Mouse (Mus musculus): Measurements from ENCODE around the gene Vmn2r8. TPM values are rescaled to one million over a fixed set of nuclear protein-coding genes. Genes with fewer than 3 reads are reported as not detected.
"Not testable (repeated sequence)": the region's sequence is repeated elsewhere in the genome, so short reads cannot be mapped to it uniquely, and the experiment has no call there.

Gene Vmn2r8
- total RNA-seq (2017) = 0.12 TPM in 2 replicates

DNA sequence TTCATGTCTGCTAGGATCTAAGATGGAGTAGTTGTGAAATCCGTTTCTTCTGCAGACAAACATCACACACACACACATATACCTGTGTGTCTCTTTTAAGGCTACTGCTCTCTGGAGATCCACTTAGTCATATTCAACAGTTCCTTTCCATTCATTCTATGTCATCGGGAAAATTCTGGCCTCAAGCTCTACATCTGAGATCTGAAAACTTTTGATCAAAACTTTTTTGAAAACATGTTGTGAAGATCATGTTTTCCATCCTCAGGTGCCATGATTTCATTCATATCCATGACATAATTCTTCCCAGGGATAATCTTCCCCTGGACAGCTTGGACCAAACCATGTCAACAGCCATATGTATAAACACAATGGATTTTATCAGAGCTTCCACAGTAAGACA lies at the start of gene Vmn2r8:
Gene Vmn2r8, minus strand, starts transcription at position 101 of the 400 bp plus-strand sequence.
- not testable (repeated sequence) for ATAC-seq (ENCODE audit: extremely low read depth, insufficient number of reproducible peaks, low FRiP score, poor library complexity, severe bottlenecking)

DNA sequence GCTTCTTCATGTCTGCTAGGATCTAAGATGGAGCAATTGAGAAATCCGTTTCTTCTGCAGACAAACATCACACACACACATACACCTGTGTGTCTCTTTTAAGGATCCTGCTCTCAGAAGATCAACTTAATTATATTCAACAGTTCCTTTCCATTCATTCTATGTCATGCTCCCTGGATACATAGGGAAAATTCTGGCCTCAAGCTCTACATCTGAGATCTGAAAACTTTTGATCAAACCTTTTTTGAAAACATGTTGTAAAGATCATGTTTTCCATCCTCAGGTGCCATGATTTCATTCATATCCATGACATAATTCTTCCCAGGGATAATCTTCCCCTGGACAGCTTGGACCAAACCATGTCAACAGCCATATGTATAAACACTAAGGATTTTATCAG lies 43.9 kb upstream of the Vmn2r8 start, which contains the start of gene Vmn2r9:
Gene Vmn2r9, minus strand, starts transcription at position 101 of the 400 bp plus-strand sequence.
- ATAC-seq (ENCODE audit: extremely low read depth, insufficient number of reproducible peaks, low FRiP score, poor library complexity, severe bottlenecking) = not testable (repeated sequence)

DNA sequence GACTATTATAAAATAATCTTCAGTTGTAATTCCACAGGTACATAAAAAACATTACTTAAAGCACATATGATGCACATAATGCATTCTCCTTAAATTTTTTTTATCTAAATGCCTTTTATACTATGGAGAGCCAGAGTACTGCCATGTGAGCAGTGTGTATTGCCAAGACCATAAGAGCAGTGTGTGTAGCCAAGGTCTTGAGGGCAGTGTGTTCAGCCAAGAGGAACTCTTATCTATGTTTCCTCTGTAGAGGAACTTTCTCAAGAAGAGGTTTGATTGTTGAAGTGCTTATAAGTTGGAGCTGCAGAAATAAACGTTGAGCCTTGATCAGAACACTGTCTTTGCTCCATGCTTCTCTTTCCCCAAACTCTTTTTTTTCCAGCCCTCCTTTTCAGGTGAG lies 40.8 kb upstream of the Vmn2r8 start:
- ATAC-seq (ENCODE audit: extremely low read depth, insufficient number of reproducible peaks, low FRiP score, poor library complexity, severe bottlenecking) = no peak

DNA sequence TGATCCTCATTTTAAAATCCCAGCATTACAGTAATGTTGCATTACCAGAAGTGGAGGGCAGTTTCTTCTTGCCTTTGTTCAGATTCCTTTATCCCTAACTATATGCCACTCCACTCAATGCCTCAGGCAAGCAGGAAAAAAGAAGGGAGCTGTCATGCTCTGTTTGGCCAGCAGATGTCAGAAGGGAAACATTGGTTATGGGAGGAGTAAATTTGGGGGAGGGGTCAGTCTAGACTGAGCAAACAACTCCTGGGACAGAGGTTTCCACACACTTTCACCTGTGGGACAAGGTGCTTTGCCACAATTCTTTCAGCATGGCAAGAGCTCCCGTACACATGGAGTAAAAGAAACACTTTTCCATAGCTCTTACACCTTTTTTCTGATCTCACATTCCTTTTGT lies 27.5 kb upstream of the Vmn2r8 start:
- ATAC-seq (ENCODE audit: extremely low read depth, insufficient number of reproducible peaks, low FRiP score, poor library complexity, severe bottlenecking) = no peak

DNA sequence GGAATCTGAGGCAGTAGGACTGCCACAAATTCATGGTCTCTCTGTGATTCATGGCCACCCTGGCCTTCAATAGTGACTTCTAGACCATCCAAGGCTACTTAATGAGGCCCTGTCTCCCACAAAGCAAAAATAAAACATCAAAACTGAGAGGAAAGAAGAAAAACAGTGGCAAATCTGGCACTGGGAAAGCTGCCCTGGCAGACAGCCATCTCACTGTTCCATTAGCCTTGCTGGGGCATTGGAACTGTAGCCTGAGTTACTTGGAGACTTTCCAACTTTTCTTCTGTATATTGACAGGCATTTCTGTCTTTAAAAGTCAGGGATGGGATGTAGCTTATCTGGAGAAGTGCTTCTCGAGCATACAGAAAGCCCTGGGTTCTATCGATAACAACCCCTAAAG lies 14.6 kb upstream of the Vmn2r8 start:
- ATAC-seq (ENCODE audit: extremely low read depth, insufficient number of reproducible peaks, low FRiP score, poor library complexity, severe bottlenecking) = no peak

DNA sequence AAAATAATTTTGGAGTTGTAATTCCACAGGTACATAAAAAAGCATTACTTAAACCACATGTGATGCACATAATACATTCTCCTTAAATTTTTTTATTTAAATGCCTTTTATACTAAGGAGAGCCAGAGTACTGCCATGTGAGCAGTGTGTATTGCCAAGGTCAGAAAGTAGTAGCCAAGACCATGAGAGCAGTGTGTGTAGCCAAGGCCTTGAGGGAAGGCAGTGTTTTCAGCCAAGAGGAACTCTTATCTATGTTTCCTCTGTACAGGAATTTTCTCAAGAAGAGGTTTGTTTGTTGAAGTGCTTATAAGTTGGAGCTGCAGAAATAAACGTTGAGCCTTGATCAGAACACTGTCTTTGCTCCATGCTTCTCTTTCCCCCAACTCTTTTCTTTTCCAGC lies 5.0 kb downstream of the Vmn2r8 start:
- ATAC-seq (ENCODE audit: extremely low read depth, insufficient number of reproducible peaks, low FRiP score, poor library complexity, severe bottlenecking) = no peak

DNA sequence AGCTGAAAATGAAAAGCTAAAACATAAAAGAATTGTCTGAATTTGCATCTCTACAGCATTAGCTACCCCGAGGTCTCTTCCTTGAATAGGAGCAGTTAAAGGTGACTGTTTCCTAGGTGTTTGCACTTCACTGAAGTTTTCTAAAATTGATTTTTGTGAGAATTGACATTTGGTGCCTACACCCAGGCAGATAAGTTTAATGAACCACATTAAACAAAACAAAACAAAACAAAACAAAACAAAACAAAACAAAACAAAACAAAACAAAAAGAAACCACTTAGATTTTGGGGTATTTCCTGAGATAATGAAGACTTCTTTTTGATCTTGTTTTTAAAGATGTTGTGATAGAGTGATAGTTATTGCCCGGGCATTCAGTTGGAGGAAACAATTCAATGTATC lies 13.4 kb downstream of the Vmn2r8 start, which contains the start of gene Tmed11:
Gene Tmed11, minus strand, starts transcription at position 101 of the 400 bp plus-strand sequence.
- not testable (repeated sequence) for ATAC-seq (ENCODE audit: extremely low read depth, insufficient number of reproducible peaks, low FRiP score, poor library complexity, severe bottlenecking)

DNA sequence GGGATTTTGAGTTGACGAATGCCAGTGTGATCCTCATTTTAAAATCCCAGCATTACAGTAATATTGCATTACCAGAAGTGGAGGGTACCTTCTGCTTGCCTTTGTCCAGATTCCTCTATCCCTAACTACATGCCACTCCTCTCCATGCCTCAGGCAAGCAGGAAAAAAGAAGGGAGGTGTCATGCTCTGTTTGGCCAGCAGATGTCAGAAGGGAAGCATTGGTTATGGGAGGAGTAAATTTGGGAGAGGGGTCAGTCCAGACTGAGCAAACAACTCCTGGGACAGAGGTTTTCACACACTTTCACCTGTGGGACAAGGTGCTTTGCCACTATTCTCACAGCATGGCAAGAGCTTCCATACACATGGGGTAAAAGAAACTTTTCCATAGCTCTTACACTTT lies 18.3 kb downstream of the Vmn2r8 start:
- not testable (repeated sequence) for ATAC-seq (ENCODE audit: extremely low read depth, insufficient number of reproducible peaks, low FRiP score, poor library complexity, severe bottlenecking)

DNA sequence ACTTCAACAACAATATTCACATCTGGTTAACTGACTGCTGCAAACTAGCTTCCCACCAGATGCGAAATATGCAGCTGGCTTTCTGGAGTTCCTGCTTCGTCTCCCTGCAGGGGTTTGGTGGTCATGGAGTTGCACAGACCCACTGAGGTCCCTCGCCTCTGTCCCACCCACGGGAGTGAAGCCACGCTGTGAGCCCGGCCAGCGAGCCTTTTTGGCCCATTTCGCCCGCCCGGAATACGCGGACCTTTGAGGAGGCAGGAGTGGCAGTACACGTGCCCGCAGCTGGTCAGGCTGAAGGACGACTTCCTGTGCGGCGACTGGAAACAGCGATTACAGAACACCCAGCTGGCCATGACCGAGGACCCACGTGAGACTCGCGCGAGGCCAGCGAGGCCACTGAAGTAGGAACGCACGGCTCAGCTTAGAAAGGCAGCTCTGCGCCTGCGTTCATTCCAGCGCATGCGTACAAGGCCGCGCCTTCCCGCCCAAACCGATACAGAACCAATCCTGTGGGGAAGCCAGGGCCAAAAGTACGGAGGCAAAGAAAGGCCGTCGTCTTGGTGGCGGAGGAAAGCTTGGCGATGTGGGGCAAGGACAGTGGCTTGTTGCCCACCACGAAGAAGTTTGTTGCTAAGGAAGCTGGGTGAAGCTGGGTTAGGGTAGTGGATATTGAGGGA lies 33.9 kb downstream of the Vmn2r8 start, which contains the start of gene Rnf212:
Gene Rnf212, minus strand, starts transcription at position 353 of the 677 bp plus-strand sequence.
- ATAC-seq (ENCODE audit: extremely low read depth, insufficient number of reproducible peaks, low FRiP score, poor library complexity, severe bottlenecking) = no peak

DNA sequence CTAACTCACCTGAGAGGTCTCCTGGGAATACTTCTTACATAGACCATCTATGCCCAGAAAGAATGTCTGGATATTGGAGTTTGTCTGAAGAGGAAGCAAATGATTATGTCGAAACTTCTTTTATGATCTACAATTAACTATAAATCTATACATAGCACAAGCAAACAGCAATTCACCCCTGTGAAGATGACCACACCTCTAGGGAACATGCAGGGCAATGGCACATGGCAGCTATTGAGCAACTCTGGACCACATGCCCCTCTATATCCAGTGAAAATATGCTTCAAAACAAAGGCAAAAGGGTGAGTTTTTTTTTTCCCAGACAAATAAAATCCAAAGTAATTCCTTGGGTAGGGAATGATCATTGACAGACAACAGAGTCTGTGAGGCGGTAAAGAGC lies 48.6 kb downstream of the Vmn2r8 start:
- no peak for ATAC-seq (ENCODE audit: extremely low read depth, insufficient number of reproducible peaks, low FRiP score, poor library complexity, severe bottlenecking)

DNA sequence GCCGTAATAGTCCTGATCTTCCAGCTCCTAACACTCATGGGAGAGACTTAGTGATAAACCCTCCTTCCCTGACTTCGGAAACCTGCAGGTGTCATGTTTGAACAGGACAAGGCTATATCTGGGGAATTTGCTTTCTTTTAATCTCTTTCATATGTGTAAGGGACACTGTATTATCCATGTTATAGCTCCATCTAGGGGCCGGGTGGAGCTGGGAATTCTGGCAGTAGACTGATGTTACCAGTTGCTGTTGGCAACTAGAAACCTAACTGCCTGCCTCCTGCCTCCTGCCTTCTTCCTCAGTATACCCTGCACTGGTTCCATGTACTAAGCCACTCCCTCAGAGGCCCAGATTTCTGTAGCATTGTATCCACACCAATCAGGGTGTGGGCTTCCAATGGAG lies 50.3 kb downstream of the Vmn2r8 start:
- no peak for ATAC-seq (ENCODE audit: extremely low read depth, insufficient number of reproducible peaks, low FRiP score, poor library complexity, severe bottlenecking)

DNA sequence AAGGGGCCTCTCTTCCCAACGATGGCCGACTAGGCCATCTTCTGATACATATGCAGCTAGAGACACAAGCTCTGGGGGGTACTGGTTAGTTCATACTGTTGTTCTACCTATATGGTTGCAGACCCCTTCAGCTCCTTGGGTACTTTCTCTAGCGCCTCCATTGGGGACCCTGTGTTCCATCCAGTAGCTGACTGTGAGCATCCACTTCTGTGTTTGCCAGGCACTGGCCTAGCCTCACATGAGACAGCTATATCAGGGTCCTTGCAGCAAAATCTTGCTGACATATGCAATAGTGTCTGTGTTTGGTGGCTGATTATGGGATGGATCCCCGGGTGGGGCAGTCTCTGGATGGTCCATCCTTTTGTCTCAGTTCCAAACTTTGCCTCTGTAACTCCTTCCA lies 57.4 kb downstream of the Vmn2r8 start:
- not testable (repeated sequence) for ATAC-seq (ENCODE audit: extremely low read depth, insufficient number of reproducible peaks, low FRiP score, poor library complexity, severe bottlenecking)

DNA sequence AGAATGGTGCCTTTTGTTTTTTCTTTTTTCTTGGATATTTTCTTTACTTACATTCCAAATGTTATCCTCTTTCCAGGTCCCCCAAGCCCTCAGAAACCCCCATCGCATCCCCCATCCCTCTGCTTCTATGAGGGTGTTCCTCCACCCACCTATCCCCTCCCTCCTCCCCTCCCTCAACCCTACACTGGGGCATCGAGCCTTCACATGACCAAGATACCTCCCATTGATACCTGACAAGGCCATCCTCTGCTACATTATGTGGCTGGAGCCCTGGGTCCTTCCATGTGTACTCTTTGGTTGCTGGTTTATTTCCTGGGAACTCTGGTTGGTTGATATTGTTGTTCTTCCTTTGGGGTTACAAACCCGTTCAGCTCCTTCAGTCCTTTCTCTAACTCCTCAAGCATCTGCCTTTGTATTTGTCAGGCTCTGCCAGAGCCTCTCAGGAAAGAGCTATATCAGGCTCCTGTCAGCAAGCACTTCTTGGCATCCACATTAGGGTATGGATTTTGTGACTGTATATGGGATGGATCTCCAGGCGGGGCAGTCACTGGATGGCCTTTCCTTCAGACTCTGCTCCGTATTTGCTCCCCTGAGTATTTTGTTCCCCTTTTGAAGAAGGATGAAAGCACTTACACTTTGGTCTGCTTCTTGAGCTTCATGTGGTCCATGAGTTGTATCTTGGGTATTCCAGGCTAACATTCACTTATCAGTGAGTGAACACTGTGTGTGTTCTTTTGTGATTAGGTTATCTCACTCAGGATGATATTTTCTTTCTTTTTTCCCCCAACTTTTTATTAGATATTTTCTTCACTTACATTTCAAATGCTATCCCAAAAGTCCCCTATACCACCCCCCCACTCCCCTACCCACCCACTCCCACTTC lies 58.1 kb downstream of the Vmn2r8 start:
- no peak for ATAC-seq (ENCODE audit: extremely low read depth, insufficient number of reproducible peaks, low FRiP score, poor library complexity, severe bottlenecking)

DNA sequence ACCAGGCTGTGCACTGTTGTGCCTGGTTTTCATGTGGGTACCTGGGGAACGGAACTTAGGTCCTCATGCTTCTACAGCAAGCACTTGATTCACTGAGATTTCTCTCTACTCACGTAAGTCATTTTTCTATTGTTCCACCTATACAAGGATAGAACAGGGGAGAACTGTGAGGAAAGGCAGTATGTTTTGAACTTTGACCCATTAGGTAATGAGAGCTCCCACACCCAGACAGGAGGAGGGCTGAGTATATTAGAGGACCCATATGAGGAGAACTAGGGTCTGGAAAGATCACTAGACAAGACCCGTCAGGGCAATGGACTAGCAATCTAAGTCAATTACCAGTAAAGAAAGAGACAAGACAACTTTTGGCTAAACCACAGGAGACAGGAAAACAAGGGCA lies 64.0 kb downstream of the Vmn2r8 start:
- no peak for ATAC-seq (ENCODE audit: extremely low read depth, insufficient number of reproducible peaks, low FRiP score, poor library complexity, severe bottlenecking)

DNA sequence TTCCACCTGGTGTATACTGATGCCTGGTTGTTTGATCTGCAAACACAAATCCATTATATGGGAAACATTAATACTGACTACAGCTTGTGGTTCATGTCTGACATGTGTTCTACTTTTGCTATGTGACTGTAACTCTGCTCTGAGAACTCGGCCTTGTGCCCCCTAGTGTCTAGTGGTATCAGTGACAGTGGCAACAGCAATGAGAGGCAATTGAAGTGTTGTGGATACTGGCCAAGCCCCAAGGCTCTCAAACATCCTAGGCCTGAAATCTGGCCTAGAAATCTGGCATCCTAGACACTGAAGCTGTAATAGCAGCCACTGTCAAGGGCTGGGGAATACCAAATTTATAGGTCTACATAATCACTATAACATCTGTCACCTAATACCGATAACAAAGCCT lies 64.8 kb downstream of the Vmn2r8 start:
- ATAC-seq (ENCODE audit: extremely low read depth, insufficient number of reproducible peaks, low FRiP score, poor library complexity, severe bottlenecking) = no peak

DNA sequence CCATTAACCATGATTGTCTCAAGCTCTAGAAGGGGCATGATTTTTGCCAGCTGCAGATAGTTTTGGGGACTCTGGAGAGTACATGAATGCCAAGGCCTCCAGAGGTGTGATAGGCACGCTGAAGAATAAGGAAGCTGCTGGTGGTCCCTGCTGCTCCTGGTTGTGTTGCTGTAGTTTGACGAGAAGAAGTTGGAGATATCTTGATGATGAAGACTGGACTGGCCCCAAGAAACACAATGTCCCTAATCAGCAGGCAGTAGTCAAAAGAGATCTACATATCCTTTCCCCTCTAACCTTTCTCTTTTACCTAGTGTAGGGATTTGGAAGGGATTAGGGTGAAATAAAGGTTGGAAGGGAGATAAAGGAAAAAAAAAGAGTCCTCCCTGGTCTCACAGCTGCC lies 66.1 kb downstream of the Vmn2r8 start:
- no peak for ATAC-seq (ENCODE audit: extremely low read depth, insufficient number of reproducible peaks, low FRiP score, poor library complexity, severe bottlenecking)

DNA sequence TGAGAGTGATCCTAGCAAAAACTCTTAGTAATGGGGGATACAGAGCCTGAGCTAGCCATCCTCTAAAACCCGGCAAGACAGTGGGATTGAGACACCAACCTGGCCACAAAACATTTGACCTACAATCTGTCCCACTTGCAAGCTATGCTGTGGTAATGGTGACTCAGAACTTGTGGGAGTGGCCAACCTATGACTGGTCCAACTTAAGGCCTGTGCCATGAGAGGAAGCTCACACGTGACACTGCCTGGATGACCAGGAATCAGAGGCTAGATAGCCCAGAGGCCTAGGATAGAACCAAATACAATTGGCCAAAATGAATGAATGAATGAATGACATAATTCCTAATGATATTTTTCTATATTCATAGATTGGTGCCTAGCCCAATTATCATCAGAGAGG lies 66.8 kb downstream of the Vmn2r8 start:
- ATAC-seq (ENCODE audit: extremely low read depth, insufficient number of reproducible peaks, low FRiP score, poor library complexity, severe bottlenecking) = no peak

All from neutrophil, adult 5-6 weeks (primary cell).